Mouse (Mus musculus) kidney, postnatal 4 days (tissue): ENCODE data around the gene Dock10.
"Not testable (repeated sequence)": the region's sequence is repeated elsewhere in the genome, so short reads cannot be mapped to it uniquely, and the experiment has no call there.

Experiments
- DNase-seq, 2 experiments: peaks; one replicate each; pipeline ENCODE4 v3.0.0; 2021; ENCODE audit warnings: mixed read lengths in 2 of 2

The Dock10 gene

DNA sequence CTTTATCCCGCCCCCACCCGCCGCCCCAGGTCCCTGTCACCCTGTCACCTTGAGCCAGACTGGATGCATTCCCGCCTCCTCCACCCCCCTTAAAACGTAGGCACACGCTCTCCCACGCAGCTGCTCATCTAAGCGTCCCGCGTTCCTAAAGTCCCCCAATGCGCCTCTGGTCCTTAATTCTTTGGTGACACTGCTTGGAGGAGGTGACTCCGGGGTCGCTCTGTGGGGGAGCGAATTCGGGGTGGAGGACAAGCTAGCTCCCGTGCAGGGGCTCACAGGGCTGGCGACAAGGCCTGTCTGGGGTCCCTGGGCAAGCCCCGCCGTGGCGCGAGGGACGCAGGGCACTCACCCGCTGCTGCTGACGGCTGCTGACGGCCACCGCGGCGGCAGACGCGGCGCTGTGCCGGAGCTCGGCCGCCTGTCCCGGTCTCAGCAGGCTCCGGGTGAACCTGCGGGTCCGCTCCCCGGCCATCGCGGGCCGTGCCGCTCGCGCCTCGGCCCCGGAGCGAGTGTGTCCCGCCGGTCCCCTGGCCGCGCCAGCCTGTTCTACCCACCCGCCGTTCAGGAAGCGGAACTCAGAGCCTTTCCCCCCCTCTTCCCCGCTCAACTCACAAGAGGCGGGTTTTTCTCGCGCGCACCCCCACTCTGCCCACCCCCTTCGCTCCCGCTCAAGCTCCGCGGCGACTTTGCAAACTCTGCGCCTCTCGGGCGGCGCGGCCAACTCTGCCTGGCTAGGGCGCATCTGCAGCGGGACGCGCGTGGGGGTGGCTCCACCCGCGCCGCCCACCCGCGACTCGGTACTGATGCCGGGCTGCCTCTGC lies at the start of gene Dock10:
Gene Dock10 (minus strand): TSS at position 551 of the 821 bp plus-strand sequence.
- DNase-seq, result peak; percentile 66 to 72

DNA sequence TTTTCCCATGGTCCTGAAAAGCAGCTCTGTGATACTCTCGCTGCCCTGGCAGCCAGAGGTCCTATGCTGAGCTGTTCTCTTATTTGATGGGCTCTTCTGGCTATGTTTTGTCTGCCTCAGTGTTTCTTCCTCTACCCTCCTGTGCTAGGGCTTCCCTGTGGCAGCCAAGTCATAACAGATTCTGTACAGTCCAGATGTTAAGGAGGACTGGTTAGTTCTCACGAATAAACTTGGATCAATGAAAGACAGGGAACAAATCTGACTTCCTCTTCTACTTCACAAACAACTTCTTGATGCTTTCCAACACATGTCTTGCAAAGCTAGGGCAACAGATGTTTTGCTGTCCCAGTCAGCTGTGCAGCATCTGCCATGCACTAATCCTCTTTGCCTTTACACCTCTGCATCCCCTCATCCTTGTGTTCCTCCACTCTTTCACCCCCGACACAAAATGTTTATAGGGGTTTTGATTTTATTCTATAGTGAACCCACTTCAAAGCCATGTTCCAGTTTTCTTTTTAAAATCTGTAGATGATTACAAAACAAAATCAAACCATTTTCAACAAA lies 48.6 kb upstream of the Dock10 start:
- DNase-seq, result no peak

DNA sequence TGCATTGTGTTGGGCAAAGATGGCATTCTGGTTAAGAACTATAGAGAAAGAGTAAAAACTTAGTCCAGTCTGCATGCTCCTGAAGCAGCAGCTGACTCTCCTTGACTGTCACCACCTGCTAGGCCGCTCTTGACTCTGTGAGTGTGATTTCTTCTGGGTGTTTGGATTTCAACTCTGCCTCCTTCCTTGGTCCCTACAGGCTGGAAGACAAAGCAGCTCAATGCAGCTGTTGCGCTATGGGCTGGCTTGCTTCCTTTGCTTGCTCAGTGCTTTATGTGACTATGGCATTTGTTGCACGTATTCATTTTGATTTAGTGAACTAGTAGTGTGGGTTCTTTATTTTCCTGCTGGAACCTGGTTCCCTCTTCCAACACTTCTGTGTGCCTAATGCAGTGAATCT lies 43.7 kb upstream of the Dock10 start:
- DNase-seq, result no peak

DNA sequence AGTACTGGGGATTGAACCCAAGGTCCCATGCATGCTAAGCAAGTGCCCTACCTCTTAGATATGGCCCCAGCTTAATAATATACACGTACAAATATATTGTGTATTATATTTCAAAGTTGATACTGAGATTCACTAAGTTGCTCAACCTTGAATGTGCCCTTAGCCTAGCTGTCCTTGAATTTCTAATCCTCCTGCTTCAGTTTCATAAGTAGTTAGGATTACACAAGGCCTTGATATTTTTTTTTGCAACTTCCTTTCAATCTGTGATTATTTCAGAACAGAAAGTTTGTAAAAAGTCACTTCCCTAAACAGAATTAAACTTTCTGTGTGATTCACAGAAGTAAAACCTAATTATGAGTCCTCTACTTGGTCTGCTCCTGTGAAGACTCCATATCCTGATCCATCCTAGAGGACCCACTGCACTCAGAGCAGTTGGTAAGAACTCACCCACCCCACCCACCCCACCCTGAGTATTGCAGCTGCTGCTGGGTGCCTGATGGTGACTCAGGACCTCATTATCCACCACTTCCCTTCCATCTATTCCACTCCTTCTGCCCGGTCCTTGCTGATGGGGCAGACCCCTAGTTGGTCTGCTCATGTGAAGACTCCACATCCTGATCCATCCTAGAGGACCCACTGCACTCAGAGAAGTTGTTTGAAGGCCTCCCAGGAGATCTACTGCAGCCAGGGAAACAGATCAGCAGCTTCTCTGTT lies 26.9 kb upstream of the Dock10 start:
- DNase-seq, result no peak

DNA sequence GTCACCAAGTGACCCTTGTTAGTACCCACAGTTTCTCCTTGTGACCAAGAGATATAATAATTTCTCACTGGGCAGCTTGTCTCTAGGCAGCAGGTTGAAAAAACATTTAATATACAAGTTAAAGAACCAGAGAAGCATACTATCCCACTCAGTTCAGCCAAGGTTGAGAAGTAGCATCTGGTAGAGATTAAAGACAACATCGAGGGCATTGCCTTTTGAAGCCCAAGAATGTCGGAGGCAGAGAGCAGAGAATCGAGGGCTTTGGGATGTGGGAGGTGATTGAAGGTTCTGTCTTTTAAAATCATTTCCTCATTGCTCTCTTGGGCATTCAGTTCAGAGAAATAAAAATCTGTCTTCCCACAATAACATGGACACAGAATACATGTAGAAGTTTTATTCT lies 25.8 kb upstream of the Dock10 start:
- no peak for DNase-seq

DNA sequence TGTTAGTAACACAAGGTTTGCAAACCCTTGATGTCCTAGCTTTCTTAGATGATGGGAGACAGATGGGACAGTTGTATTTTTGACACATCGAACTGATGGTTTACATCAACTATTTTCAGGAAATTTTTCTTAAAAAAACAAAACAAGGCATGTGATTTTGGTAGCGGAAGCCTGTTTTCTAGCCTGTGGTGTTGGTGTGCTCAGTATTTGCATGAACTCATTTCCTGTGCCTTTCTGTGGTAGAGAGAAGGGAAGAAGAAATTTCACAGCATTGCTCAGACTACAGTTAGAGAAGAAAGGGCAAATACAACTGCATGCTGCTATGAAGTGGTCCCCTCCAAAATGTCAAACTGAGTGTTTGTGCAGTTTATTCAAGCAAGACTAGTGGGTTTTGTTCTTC lies 7.2 kb upstream of the Dock10 start:
- no peak for DNase-seq

DNA sequence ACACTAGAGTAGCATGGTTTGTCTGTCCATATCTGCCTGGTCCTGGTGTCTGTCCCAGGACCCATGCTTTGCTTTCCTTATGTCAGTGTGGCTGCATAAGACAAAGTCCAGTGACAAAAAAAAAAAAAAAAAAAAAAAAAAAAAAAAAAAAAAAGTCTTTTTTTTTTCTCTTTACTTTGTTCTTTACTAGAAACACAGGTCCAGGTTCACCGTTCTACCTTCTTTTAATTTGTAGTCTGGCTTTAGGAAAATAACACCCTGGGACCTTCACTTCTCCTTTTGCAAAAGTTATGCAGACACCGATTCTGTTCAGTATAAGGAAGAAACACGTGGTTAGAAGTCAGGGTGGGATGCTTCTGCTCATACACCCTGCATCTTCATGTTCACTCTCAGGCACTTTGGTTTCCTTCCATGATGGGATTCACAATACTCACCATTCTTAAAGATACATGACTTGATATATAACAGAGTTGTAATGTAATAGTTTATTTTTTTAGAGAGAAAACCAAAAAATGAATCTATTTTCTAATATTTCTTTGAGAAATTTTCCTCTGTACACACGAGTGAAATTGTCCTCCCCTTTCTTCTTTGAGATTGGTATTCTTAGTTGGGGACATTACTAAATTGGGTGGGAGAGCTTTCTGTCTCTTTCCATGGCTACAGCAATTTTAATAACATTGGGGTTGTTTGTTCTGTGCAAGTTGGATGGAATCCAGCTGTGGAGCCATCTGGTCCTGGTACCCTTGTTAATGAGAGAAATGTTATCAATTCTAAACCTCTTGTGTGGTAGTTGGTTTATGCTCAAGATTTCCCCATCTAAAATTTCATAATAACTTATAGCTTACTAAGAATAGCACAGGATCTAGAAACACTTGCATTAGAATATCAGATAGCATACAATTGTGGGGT lies 5.0 kb upstream of the Dock10 start:
- no peak for DNase-seq

DNA sequence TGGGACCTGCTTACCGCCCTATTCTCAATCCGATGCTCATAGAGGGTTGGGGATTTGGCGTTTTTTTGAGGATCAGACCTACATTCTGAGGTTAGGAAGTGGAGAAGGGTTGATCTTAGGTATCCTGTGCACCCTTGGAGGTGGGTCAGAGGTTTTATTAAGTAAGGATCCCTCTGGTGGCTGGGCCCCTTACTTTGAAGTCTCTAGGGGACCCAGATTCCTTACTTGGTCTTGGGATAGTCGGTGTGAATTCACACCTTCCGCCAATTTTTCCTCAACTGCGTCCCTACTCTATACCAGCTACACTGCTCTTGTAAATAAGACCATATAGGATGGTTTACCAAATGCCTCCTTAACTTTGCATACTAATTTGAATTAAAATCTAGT lies 464 bp upstream of the Dock10 start:
- DNase-seq, result no peak

DNA sequence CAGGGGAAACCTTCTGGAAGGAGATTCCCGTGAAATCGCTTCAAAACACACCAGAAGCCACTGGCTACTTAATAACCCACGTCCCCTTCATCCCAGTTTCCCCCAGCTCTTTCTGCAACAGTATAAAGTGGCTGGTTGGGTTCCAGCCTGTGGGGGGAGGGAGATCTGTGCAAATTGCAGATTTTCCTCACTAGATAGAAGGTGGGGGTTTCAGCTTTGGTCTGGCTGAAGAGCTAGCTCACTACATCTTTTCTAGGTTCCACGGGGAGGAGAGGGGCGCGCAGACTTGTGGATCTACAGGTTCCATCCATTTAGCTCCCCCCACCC lies 714 bp downstream of the Dock10 start:
- peak; percentile 13 to 16 for DNase-seq

DNA sequence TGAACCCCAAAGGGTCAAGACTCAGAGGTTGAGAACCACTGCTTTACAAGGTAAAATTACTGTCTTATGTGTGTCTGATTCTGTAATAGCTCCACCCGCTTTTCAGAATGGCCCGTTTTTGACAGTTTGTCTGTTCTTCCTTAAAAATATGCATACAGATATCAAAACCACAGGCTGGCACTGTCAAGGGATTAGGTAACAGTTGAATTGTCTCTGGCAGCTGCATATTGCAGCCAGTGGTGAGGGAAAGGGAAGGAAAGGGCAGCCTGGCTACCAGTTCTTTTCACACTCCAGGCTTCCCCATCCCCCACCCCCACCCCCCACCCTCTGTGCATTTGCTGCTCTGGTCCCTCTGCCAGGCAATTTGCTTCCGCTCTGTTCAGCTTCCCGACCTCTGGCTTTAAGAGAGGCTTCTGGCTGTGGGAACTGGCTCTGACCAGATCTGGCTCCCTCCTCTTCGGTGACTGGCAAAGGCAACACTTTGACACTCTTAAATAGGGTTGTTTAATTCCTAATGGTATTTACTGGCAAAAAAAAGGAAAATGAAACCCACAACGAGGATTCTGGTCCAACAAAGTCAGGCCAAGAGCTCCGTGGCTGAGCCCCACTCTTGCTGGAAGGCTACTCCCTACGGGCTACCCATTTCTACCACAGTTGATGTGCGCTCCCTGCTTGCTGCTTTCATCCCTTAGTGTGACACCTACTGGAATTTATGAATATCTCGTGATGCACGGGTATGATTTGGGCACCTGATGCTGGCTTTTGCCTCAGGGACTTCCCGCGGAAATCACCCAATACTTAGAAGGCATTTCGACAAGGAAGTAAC lies 1.3 kb downstream of the Dock10 start:
- peak; percentile 17 to 24 for DNase-seq

DNA sequence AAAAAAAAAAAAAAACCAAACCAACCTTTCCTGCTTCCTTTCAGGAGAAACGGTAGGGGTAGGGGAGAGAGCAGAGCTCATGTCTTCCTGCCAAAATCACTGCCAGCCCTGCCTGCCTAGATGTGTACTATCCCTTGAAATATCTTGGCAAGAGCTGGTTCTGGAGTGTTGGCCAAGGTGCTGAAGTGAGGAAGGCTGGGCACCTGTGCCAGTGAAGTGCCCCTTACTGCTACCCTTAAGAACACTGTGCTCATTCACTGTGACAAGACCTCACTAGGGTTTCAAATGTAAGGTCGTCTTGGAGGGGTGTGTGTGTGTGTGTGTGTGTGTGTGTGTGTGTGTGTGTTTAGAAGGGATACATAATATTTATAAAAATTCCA lies 2.3 kb downstream of the Dock10 start:
- peak in 1 of 2 experiments; percentile 6 for DNase-seq

DNA sequence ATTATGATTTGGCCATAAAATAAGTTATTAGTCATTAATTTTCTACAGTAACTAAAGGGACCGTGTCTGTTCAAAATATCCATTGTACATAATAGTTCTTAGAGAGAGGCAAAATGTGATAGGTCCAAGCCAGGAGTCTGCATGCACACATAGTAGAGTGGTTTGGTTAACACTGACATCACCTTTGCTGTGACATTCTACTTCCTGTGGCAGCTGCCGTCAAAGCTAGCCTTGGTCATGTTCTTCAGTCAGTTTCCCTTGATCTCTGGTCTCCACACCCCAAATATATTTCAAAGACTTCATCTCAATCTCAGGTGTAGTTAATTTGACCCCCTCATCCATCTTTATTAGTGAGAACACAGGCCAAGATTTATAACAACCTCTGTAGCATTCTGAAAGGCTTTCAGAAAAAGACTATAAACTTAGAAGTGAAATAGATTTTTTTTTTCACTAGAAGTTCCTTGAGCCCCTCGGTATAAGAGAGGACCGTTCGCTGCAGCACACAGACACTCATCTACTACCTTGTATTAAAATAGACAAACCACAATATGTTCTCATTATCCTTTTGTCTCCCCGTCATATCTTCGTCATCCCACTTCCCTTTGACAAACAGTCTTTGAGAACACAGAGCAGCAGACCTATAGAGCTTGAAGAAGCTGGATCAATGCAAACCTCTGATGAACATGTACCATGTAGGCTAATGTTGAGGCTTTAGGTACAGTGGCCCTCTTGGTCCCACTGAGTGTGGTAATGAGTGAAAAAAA lies 2.8 kb downstream of the Dock10 start:
- DNase-seq, result no peak

DNA sequence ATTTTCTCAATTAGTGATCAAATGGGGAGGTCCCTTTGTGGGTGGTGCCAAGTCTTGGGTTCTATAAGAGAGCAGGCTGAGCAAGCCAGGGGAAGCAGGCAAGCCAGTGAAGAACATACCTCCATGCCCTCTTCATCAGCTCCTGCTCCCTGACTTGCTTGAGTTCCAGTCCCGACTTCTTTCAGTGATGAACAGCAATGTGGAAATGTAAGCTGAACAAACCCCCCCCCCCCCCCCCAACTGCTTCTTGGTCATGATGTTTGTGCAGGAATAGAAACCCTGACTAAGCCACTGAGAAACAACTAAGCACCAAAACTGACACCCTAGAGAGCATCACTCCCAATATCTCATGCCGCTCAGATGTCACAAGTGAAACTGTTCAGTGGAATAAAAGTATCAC lies 9.2 kb downstream of the Dock10 start:
- DNase-seq, result not testable (repeated sequence)

DNA sequence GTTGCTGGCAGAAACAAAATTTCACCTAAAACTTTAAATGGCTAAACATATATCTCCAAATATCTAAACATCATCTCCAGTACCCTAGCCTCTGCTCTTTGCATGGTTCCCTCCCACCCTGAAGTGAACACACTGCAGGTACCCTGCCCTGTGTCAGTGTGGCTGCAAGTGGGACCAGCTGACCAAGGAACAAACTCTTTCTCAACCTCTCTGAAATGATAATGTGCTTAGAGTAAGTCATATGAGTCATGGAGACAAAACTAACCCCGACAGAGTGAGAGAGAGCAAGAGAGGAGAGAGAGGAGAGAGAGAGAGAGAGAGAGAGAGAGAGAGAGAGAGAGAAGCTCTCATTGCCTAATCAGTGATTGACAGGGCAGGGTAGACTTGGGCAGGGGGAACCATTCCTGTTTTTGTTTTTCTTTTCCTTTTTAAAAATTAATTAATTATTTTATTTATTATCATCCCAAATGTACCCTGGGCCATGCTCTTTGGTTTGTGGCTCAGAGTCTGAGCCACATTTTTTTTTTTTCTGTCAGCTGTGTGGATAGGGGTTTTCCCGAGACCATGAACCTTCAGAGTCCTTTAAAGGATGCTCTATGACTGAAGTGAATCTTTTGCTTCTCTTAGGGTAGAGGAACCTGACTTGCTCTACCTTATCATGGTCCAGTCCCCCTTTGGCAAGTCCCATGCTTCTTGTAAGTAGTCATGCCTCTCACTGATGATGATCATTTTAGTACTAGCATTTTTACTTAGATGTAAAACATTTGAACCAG lies 11.4 kb downstream of the Dock10 start:
- no peak for DNase-seq

DNA sequence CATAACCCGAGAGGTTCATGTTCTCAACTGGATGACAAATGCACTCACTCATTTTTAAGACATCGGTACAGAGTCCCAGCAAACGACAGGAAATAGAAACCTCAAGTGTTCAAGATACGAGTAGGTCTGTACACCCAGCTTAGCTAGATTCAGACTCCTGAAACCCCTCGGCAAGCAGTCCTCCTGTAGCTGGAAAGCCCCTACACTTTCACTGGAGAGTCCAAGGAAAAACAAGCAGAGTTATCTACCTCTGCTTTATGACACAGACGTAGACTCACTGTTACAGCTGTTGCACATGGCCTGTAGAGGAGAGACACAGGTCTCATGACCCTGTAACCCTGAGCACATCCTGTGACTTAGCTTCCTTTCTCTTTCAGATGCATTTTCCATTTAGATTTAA lies 12.1 kb downstream of the Dock10 start:
- DNase-seq, result no peak

DNA sequence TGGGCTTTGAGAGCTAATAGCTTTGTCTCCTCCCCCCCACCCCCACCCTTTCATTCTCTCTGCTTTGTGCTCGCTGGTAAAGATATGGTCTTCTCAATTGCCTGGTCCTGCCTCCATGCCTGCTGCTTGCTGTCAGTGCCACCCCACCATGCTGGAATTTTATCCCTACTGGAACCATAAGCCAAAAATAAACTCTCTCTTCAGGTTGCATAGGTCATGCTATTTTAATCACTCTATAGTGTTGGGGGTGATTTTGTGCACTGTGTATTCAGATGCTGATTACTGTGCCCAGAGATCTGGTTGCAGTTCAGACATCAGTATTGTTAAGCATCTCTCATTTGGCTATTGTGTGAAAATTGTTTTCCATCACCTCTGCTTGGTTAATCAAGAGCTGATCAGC lies 18.9 kb downstream of the Dock10 start:
- DNase-seq, result no peak

DNA sequence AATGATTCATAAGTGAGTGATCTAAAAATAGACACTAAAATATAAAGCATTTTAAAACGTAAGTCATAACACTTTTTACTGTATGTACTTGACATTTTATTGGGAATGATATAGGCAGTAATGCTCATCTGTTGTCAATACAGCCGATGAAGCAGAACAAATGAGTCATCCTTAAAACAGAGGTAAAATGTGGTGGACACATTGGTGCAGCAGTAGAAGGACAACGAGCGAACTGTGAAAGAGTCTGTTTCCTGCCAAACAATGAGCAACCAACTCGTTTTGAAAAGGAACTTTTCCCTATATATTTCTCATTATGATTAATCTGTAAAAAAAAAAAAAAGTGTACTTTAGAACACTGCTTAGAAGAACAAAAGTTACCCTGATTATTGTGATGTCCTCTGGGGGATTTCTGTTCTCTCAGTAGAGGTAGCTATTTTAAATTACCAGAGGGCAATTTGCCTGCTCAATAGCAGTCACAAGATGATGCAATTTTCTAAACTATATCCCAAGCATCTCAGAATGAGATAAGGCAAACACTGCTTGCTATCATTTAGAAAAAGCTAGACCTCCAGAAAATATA lies 20.4 kb downstream of the Dock10 start:
- DNase-seq, result no peak

DNA sequence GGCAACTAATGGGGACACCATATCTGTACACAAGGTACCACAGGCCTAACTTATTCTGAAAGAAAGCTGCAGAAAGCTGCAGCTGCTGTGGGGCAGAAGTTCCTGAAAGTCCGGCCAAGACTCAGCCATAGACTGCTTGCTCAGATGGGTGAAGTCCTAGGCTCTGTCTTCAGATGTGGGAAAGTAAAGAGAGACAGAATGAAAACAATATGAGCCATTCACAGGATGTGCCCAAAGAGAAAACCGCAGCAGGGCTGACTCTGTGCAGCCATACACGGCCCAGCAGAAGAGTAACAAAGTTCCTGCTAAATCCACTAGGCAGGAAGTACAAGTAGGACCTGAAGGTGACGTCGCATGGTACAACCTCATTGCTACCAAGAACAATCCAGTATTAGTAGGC lies 27.7 kb downstream of the Dock10 start:
- DNase-seq, result no peak

DNA sequence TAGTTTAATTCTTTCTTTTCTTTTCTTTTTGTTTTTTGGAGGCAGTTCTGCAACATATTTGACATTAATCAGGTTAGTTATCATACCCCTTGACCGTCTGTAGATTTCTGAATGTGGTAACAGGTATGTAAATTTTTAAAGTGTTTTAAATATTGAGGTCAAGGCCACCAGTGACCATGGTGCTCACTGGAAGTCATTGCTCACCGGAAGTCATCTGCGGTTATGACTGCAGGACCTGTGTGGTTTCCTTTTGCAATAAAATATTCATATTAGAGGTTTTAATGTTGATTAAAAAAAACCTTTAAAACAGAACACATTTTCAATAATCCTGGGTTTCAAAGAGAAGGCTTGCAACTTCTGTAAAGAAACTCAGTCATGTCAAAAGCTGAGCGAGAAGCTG lies 28.2 kb downstream of the Dock10 start:
- no peak for DNase-seq

DNA sequence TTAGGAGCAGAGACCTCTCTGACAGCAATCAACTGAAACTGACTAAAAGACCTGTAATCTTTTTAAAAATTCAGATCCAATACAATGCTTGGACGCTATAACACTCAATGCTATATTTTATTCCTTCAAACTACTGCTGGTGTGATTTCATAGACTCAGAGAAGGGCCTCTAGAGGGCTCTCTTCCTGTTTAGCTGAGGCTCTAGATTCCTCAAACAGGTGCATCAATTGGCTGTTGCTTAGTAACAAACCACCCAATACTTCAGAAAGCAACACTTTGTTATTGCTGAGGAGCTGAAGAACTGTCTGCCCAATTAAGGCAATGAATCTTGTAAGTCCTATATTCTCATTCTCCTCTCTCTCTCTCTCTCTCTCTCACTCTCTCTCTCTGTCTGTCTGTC lies 30.1 kb downstream of the Dock10 start:
- DNase-seq, result no peak
